Mouse (Mus musculus): ENCODE data around the gene Fam162a.
"Not testable (repeated sequence)": the region's sequence is repeated elsewhere in the genome, so short reads cannot be mapped to it uniquely, and the experiment has no call there.

The Fam162a gene

GRCm38 (mm10) chr16:36071450-36072379 lies at the start of gene Fam162a, which contains the start of gene Ccdc58:
Gene Fam162a, minus strand, starts transcription at chr16:36071594.
Gene Ccdc58, plus strand, starts transcription at chr16:36071685.
- DNase-seq (ENCODE audit: low spot score), result peak; percentile 87

DNA sequence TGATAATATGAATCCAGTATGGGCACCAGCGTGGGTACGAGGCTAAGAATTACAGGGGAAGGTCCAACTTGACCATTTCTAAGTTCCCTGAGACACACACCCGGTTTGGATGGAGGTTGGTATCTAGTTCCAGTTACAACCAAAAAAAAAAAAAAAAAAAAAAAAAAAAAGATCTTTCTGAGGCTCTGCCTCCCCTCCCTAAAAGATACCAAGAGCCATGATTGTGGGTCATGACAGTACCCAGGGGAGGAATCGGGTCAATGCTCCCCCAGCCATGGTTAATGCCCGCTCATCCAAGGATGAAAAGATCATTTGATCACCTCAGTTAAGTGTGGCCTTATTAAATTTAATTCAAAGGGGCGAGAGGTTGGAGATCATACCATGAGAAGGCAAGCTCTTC lies 44.4 kb upstream of the Fam162a start:
- DNase-seq (ENCODE audit: low spot score), result not testable (repeated sequence)

DNA sequence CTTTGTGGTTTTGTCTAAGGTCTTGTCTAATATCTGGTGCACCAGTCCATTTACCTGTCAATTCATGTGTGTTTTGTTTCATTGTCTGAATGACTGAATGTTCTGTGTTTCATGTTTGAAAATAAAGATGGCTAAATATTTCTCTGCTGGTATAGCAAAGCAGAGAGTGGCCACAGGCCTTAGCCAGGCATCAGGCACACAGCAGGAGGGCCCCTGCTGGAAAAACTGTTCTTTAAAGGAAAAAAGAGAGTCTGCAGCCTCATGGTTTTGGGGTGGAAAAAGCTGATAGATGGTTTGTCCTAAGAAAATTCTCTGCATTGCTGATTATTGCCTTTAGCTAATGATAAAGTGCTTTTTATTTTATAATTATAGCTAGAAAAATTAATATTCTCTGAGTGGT lies 40.1 kb upstream of the Fam162a start:
- DNase-seq (ENCODE audit: low spot score), result not testable (repeated sequence)

DNA sequence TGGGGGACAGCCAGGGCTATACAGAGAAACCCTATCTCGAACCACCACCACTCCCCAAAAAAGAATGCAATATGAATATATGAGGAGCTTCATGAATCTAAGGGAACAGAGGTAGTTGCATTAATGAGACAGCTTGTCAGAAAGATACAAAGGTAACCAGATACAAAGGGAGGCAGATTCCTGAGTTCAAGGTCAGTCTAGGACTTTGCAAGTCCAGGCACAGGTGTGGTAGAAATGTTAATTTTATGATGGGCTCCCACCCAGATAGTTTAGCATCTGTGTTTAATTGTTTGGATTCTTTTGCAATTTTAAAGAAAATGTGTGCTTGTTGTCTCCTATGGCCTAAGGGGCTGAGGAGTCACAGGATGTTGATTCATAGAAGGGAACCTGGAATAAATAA lies 30.8 kb upstream of the Fam162a start:
- DNase-seq (ENCODE audit: low spot score), result no peak

- DNase-seq (ENCODE audit: low spot score), result no peak
These were observed 30.1 kb upstream of the Fam162a start for GRCm38 (mm10) chr16:36101526-36101925.

DNA sequence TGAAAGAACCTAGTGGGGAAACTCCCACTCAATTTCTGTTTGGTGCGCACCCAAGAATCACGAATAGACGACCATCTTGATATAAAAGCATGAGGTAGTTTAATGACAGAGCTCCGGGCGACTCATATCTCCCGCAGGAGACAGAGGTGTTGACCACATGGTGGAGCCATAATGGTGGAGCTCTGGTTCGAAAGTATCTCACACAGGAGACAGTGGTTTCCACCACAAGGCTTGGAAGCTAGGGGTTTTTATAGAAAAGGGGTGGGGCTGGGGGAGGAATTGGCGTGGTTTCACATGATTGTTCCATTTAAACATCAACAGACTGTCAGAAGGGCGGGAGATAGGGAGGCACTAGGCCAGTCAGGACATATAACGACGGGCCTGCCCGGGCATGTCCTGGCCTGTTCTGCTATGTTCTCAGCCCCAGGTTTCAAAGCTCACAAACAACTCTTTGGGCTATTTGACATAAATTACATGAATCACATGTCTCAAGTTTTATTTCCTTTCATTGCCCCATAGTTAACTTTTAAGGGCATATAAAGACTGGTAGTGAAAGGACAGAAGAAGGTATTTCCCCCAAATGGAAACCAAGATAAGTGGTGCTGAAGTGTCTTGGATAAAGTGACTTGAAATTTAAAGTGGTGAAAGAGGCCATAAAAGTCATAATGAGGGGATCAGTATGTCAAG lies 26.6 kb upstream of the Fam162a start:
- DNase-seq (ENCODE audit: low spot score), result not testable (repeated sequence)

- DNase-seq (ENCODE audit: low spot score), result no peak
These were observed 22.7 kb upstream of the Fam162a start for GRCm38 (mm10) chr16:36094079-36094478.

DNA sequence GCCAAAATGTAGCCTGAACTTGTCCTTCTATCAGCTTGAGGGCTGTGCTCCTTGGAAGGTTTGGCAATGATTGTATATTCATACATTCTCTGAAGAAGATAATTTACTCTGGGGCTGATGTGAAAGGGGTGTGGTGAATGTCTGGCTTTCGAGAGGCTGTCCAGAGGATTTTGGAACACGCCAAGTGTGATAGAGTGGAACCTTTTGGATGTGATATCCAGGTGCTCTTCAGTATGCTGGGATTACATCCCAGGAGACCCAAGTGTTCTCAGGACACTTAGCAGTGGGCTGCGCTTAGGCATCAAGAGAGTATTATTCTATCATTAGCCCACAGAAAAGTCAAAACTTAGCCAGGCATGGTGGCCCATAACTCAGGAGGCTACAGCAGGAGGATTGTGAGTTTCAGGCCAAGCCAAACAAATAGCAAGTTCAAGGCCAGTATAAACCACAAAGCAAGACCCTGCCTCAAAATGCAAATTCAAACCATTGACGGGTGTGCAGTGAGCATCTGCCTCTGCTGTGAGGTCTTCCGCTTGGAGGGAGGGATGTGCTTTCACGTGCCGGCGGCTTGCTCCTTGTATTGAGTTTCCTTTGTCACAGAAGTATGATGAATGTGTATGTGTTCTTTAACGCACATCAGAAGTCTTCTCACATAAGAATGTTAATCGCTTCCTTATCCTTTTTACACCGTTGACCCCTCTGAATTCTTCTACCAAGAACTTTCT lies 19.6 kb upstream of the Fam162a start:
- DNase-seq (ENCODE audit: low spot score), result no peak

- DNase-seq (ENCODE audit: low spot score), result no peak
These were observed 18.6 kb upstream of the Fam162a start for GRCm38 (mm10) chr16:36089850-36090616.

DNA sequence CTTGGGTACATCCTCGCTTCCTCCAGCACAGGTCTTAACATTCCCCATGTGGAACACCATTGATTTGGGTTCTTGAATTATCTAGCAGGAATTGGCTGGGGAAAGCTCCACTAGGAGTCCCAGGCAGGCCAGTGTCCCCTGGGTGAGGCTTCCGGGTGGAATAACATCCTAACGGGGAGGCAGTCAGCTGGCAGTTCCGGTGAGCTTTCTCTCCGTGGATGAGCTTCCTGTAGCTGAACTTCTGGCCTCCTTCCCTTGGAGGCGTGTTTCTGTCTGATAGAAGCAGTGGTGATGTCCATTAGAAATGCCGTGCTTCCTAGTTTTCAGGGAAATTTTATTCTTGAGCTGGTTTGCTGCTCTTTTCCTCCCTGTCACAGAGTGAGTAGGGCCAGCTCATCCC lies 17.7 kb upstream of the Fam162a start:
- DNase-seq (ENCODE audit: low spot score), result no peak

GRCm38 (mm10) chr16:36087846-36088245 lies 16.5 kb upstream of the Fam162a start:
- no peak for DNase-seq (ENCODE audit: low spot score)

DNA sequence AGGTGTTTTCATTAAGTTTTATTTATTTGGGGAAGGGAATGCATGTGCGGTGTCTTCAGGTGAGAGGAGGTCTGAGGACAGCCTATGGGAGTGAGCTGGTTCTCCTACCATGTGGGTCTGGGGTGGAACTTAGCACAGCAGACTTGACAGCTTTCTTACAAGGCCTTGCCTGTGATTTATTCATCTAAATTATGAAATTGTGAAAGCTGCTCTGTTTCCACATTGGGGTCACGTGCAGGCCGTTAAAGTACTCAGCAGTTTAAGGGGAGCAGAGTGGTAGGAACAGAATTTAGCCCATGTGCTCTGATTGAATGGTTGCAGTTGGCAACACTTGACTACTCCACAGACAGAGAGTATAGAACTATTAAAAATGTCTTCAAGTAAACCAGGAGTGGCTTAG lies 8.5 kb upstream of the Fam162a start:
- DNase-seq (ENCODE audit: low spot score), result no peak

- no peak for DNase-seq (ENCODE audit: low spot score)
These were observed 3.4 kb upstream of the Fam162a start for GRCm38 (mm10) chr16:36074772-36075171.

DNA sequence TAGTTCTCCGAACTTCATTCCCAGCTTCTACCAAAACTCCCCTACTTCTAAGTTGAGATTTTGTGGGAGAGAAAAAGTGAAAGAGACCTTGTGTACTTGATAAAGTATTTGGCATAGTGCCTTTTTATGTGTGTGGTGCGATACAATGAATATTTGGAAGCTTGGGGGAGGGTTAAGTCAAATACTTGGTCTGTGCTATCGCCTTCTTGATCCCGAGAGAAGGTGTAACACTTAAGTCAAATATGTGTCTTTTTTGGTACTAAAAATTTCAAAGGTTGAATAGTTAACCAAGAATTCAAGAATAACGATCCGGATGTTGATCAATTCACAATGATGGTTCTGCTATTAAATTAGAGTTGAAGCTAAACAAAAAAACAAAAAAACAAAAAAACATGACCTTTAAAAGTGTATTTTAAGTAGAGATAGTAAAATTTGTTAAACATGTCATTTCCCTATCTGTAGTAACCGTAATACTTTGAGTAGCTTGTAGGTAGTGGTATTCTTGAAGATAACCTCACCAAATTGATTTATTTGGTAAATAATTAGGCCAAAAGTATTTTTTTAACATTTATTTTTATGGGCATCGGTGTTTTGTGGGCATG lies 1.1 kb upstream of the Fam162a start:
- DNase-seq (ENCODE audit: low spot score), result no peak

GRCm38 (mm10) chr16:36071071-36071449 lies 334 bp downstream of the Fam162a start:
- peak; percentile 38 for DNase-seq (ENCODE audit: low spot score)

DNA sequence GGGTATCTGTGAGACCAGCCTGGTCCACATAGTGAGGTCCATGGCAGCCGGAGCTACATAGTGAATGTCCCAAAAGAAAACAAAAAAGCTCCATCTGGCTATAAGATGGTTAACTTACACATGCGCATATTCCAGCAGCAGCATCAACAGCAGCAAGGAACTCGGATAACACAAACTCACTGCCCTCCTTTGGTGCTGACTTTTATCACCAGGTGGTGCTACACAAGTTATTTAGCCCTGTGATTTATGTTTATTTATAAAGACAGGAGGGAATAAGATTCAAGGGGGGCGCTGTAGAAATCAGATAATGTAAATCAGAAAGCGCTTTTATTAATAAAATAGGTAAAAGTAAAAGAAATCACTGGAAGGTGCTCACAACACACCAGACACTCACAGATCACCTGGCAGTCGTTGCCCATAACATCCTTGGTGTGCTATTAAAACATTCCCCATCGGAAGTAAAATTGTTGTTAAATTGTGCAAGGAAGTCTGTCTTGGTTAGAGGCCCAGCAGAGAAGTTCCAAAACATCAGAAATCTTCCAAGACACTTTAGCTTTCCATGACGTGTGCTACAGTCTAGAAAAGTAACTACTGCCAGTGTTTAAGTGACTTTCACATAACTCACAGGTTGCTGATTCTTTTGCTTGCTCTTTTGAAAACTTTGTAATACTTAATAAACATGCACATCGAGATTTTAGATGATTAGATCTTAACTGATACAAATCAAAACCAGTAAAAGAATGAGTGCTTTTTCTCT lies 1.4 kb downstream of the Fam162a start:
- no peak for DNase-seq (ENCODE audit: low spot score)

GRCm38 (mm10) chr16:36068356-36068755 lies 3.0 kb downstream of the Fam162a start:
- DNase-seq (ENCODE audit: low spot score), result no peak

DNA sequence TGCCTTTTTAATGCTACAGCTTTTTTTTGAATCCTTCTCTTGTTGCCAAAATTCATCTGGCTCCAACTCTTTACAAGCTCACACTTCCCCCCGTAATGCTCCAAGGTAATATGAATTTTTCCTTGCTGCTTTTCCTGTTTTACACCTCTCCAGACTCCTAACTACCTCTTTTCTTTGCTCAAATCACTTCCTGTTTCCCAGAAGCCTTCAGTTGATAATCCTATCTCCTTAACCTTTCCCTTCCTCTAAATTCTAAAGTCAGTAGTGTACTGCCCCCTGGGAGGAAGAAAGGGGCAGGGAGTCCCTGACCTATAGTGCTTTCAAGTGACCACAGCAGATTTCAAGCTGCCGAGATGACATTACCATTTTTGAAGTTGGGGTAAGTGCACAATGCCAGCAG lies 3.7 kb downstream of the Fam162a start:
- no peak for DNase-seq (ENCODE audit: low spot score)

DNA sequence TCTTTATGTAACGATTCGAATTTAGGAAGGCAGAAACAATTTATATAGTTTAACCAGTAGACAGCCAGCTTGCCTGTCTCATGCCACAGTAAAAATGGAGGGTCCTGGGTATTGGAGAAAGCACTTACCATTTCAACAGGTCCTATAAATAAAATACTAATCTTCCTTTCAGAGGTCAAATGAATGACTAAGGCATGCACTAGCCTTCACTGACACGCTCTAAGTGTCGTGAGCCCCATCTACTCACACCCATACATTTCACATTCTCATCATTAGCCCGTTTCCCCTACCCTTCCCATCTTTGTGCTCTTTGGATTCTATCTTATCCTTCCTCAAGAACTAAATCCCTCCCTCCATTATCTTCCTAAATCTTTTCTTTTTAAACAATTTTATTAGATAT lies 6.5 kb downstream of the Fam162a start:
- no peak for DNase-seq (ENCODE audit: low spot score)

GRCm38 (mm10) chr16:36063315-36063714 lies 8.1 kb downstream of the Fam162a start:
- DNase-seq (ENCODE audit: low spot score), result no peak

GRCm38 (mm10) chr16:36062534-36062933 lies 8.9 kb downstream of the Fam162a start:
- DNase-seq (ENCODE audit: low spot score), result not testable (repeated sequence)
